Mouse (Mus musculus) E14TG2a.4 (cell line): ENCODE data around the gene Impdh2.

Experiments used
- CTCF ChIP-seq: conservative IDR thresholded peaks from 2 replicates; pipeline ENCODE4 v1.5.1; 2014; ENCODE audit warnings: low read length
- POU5F1 ChIP-seq: IDR thresholded peaks from 2 replicates; pipeline ENCODE4 v1.6.1; 2014; ENCODE audit warnings: low read length, borderline replicate concordance

DNA sequence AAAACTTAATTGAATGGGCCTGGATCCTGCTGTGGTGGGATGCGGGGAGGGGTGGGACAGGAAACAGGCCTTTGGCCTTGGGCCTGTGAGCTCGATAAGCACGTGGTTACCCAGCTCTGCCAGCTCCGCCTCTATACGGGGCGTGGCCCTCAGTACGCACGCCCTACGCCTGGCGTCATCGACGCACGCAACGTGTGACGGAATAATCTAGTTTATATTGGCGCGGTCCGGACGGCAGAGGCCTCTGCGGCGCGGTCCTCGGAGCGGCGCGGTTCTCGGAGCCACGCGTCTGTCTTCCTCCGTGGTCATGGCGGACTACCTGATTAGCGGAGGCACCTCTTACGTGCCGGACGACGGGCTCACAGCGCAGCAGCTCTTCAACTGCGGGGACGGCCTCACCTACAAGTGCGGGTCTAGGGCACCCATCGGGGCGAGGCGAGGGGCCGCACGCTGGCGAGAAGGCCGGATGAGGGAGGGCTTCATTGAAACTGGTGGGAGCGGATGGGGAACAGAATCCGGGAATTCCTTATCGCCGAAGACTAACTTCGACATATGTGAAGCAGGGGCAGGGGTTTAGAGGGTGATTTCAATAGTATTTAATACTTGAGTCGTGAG lies at the start of gene Impdh2:
- TF ChIP-seq CTCF (no peak), POU5F1 (no peak)
